Mouse (Mus musculus) stomach, postnatal 0 days (tissue): ENCODE results near the gene Rbm48. TPM values are rescaled to one million over a fixed set of nuclear protein-coding genes. Genes with fewer than 3 reads are reported as not detected.
"Not testable (repeated sequence)": the region's sequence is repeated elsewhere in the genome, so short reads cannot be mapped to it uniquely, and the experiment has no call there.

Experiments
- ATAC-seq: fragments of 200-750 bp; cut with Nextera tagmentation; 2 replicates; pipeline ENCODE4 v1.8.0; 2017; ENCODE audit not compliant: low FRiP score, low TSS enrichment
- DNase-seq: peaks from one replicate; pipeline ENCODE4 v3.0.0-alpha.2; 2016; ENCODE audit warnings: low spot score
- H3K27ac ChIP-seq: fragments of 300-500 bp; sonication (generic); replicated peaks from 2 replicates; pipeline ENCODE4 v1.5.1; 2014; ENCODE audit warnings: mild to moderate bottlenecking, control low read depth
- H3K27me3 ChIP-seq: fragments of 300-500 bp; sonication (generic); 2 replicates; pipeline ENCODE4 v1.6.1; 2014; ENCODE audit warnings: low read length; ENCODE audit not compliant: control insufficient read depth, insufficient read depth
- H3K36me3 ChIP-seq: fragments of 300-500 bp; sonication (generic); 2 replicates; pipeline ENCODE4 v1.6.1; 2014; ENCODE audit warnings: low read length, mixed read lengths; ENCODE audit not compliant: control insufficient read depth, insufficient read depth
- H3K4me1 ChIP-seq: fragments of 300-500 bp; sonication (generic); replicated peaks from 2 replicates; pipeline ENCODE4 v1.6.1; 2014; ENCODE audit warnings: antibody characterized with exemption; ENCODE audit not compliant: control insufficient read depth, insufficient read depth
- H3K4me2 ChIP-seq: fragments of 300-500 bp; sonication (generic); replicated peaks from 2 replicates; pipeline ENCODE4 v1.6.1; 2014; ENCODE audit warnings: low read depth, mild to moderate bottlenecking, control low read depth, moderate library complexity
- H3K4me3 ChIP-seq: fragments of 300-500 bp; sonication (generic); 2 replicates; pipeline ENCODE4 v1.5.1; 2014; ENCODE audit warnings: low read depth, low read length, control low read depth
- H3K9ac ChIP-seq: fragments of 300-500 bp; sonication (generic); 2 replicates; pipeline ENCODE4 v1.6.1; 2014; ENCODE audit warnings: mild to moderate bottlenecking, low read length, control low read depth, mixed read lengths
- H3K9me3 ChIP-seq: fragments of 300-500 bp; sonication (generic); 2 replicates; pipeline ENCODE4 v1.6.1; 2016; ENCODE audit warnings: low read length; ENCODE audit not compliant: control insufficient read depth
- CTCF ChIP-seq: IDR thresholded peaks from 2 replicates; pipeline ENCODE4 v1.5.1; 2016; ENCODE audit warnings: antibody characterized with exemption, low read depth, mild to moderate bottlenecking, moderate library complexity
- EP300 ChIP-seq: optimal IDR thresholded peaks from 2 replicates; pipeline ENCODE3; 2016; ENCODE audit warnings: antibody characterized with exemption
- WGBS: fragments of 180-500 bp; shearing (Covaris S2); extraction: QIAGEN DNeasy Blood & Tissue Kit; methylation state at CpG from one replicate; pipeline ENCODE4 v1.1.7; 2014; 5-methylcytosine and 5-hydroxymethylcytosine counted together
- polyA plus RNA-seq: library from polyadenylated mRNA; unstranded; fragments of >200 nt; fragmentation: Nextera tagmentation; extraction: Ambion mirVana; gene quantifications from 2 replicates; pipeline ENCODE4 v1.2.1, GENCODE M21; 2015

The Rbm48 gene
- polyA plus RNA-seq, 1 experiment from 2014 or later, result 7.0 TPM

GRCm38 (mm10) chr5:3632285-3632684 lies 35.9 kb upstream of the Rbm48 start:
- ATAC-seq, result no peak
- Histone ChIP-seq H3K9me3 (no peaks in the 10 kb centered on the region), H3K36me3 (no peaks in the 10 kb centered on the region), H3K27ac (no peak overlapping the region), H3K4me3 (no peak overlapping the region), H3K4me1 (no peaks in the 10 kb centered on the region), H3K9ac (no peak overlapping the region), H3K27me3 (no peaks in the 10 kb centered on the region), H3K4me2 (no peak overlapping the region)
- 87% methylated on average over 5 of the region's 5 CpGs for WGBS
- TF ChIP-seq EP300 (no peak), CTCF (no peak)
- DNase-seq, result no peak

- TF ChIP-seq EP300 (no peak), CTCF (no peak)
Measured at GRCm38 (mm10) chr5:3631512-3632271, 35.3 kb upstream of the Rbm48 start.

GRCm38 (mm10) chr5:3630055-3630454 lies 33.7 kb upstream of the Rbm48 start:
- Histone ChIP-seq H3K9ac (no peak overlapping the region), H3K9me3 (no peaks in the 10 kb centered on the region), H3K4me3 (no peak overlapping the region), H3K4me2 (no peak overlapping the region), H3K27me3 (no peaks in the 10 kb centered on the region), H3K27ac (no peak overlapping the region), H3K4me1 (no peaks in the 10 kb centered on the region), H3K36me3 (peaks cover under 1% of the 10 kb centered on the region; the same call in 1 of the 2 replicates)
- no peak for DNase-seq
- 85% methylated on average over 5 of the region's 5 CpGs for WGBS
- ATAC-seq, result no peak
- TF ChIP-seq EP300 (no peak), CTCF (no peak)

More at GRCm38 (mm10) chr5:3631512-3632271, 35.3 kb upstream of the Rbm48 start:
- H3K4me3 ChIP-seq, result no peak overlapping the region
- no peaks in the 10 kb centered on the region for H3K4me1 ChIP-seq
- DNase-seq, result no peak
- no peaks in the 10 kb centered on the region for H3K27me3 ChIP-seq
- H3K9ac ChIP-seq, result no peak overlapping the region
- H3K36me3 ChIP-seq, result no peaks in the 10 kb centered on the region
- H3K9me3 ChIP-seq, result no peaks in the 10 kb centered on the region
- 80% methylated on average over 16 of the region's 16 CpGs for WGBS
- ATAC-seq, result no peak
- no peak overlapping the region for H3K4me2 ChIP-seq
- H3K27ac ChIP-seq, result no peak overlapping the region

GRCm38 (mm10) chr5:3620486-3620885 lies 24.1 kb upstream of the Rbm48 start:
- TF ChIP-seq EP300 (no peak), CTCF (no peak)
- Histone ChIP-seq H3K9ac (no peak overlapping the region), H3K4me1 (no peaks in the 10 kb centered on the region), H3K4me2 (no peak overlapping the region), H3K4me3 (no peak overlapping the region), H3K36me3 (peaks cover 10% of the 10 kb centered on the region), H3K27ac (no peak overlapping the region), H3K27me3 (no peaks in the 10 kb centered on the region), H3K9me3 (no peaks in the 10 kb centered on the region)
- WGBS, result 88% methylated on average over 7 of the region's 7 CpGs
- DNase-seq, result no peak
- no peak for ATAC-seq

GRCm38 (mm10) chr5:3611835-3612234 lies 15.4 kb upstream of the Rbm48 start:
- not testable (repeated sequence) for H3K27ac ChIP-seq, ATAC-seq, DNase-seq, H3K4me1 ChIP-seq, H3K36me3 ChIP-seq, H3K4me3 ChIP-seq, H3K4me2 ChIP-seq, H3K9me3 ChIP-seq, H3K27me3 ChIP-seq, H3K9ac ChIP-seq
- 94% methylated on average over 2 of the region's 2 CpGs for WGBS

GRCm38 (mm10) chr5:3609241-3609640 lies 12.9 kb upstream of the Rbm48 start:
- H3K4me1 ChIP-seq, result no peaks in the 10 kb centered on the region
- H3K27ac ChIP-seq, result no peak overlapping the region
- H3K4me3 ChIP-seq, result no peak overlapping the region
- H3K36me3 ChIP-seq, result peaks cover 4% of the 10 kb centered on the region
- H3K9ac ChIP-seq, result no peak overlapping the region
- 95% methylated on average over 7 of the region's 7 CpGs for WGBS
- no peaks in the 10 kb centered on the region for H3K27me3 ChIP-seq
- ATAC-seq (no peak), DNase-seq (no peak)
- no peak overlapping the region for H3K4me2 ChIP-seq
- TF ChIP-seq CTCF (no peak), EP300 (no peak)
- H3K9me3 ChIP-seq, result no peaks in the 10 kb centered on the region
